Mouse (Mus musculus) left cerebral cortex, adult 2 months (tissue): ENCODE data around the gene Fam78b. TPM values are rescaled to one million over a fixed set of nuclear protein-coding genes. Genes with fewer than 3 reads are reported as not detected.

ENCODE experiments used
- DNase-seq, 2 experiments: peaks; one replicate each; pipeline ENCODE4 v3.0.0; 2021 to 2022; ENCODE audit warnings: low spot score in 2 of 2, mixed read lengths in 1 of 2; ENCODE audit errors: extremely low spot score in 1 of 2
- H3K27ac ChIP-seq: fragments of 200-600 bp; 2 replicates; pipeline ENCODE4 v1.8.1; 2022
- H3K4me3 ChIP-seq: fragments of 200-600 bp; 2 replicates; pipeline ENCODE4 v1.8.1; 2022
- CTCF ChIP-seq: fragments of 200-600 bp; IDR thresholded peaks from 2 replicates; pipeline ENCODE4 v1.8.1; 2022; ENCODE audit warnings: antibody characterized with exemption, mild to moderate bottlenecking, moderate library complexity
- intact Hi-C: fragments of 180-260 bp; cut with DNase I; formaldehyde crosslinking; loops from one replicate; pipeline ENCODE4 v1.15.1; 2025
- total RNA-seq, 2 experiments: library from RNA; stranded (reverse); gene quantifications; 2 replicates each; pipeline ENCODE4 v1.2.3; 2021

The Fam78b gene
- total RNA-seq, 2 experiments from 2014 or later, result 31.7 to 33.2 TPM

- H3K4me3 ChIP-seq, result no peak overlapping the region
- H3K27ac ChIP-seq, result no peak overlapping the region
- intact Hi-C loops, result loop anchor here (5.0 to 10.0 kb wide), 5 partner anchors 58 to 208 kb away; no protein-coding TSS in a partner anchor
- DNase-seq, result no peak
- TF ChIP-seq CTCF, result no peak
These were observed 3.4 kb downstream of the Fam78b start for GRCm38 (mm10) chr1:167004621-167005020.

- DNase-seq, result no peak
- intact Hi-C loops, result loop anchor here (10.0 kb wide), 1 partner anchor 177 kb away; no protein-coding TSS in a partner anchor
- Histone ChIP-seq H3K4me3 (no peak overlapping the region), H3K27ac (no peak overlapping the region)
- no peak for TF ChIP-seq CTCF
These were observed 6.1 kb downstream of the Fam78b start for GRCm38 (mm10) chr1:167007341-167007740.

DNA sequence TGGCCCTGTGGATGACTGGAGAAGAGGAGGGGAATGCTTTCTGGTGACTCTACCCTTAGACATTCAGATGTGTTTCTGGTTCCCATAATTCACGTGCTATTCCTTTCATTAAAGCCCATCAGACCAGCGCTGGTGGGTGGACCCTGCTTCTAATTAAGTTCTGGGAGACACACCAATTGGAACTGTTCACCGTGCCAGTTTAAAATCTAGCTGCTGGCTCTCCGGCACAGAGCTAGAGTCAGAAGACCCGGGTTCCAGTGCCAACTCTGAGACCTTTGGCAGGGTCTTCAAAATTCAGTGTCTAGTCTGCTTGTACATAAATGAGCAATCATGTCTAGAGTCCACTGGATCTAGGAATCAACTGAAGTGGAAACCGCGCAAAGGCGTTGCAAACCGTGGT is 9.0 kb downstream of the Fam78b start:
- no peak for TF ChIP-seq CTCF
- intact Hi-C loops, result no loop called here
- no peak for DNase-seq
- H3K27ac ChIP-seq, result no peak overlapping the region
- no peak overlapping the region for H3K4me3 ChIP-seq

DNA sequence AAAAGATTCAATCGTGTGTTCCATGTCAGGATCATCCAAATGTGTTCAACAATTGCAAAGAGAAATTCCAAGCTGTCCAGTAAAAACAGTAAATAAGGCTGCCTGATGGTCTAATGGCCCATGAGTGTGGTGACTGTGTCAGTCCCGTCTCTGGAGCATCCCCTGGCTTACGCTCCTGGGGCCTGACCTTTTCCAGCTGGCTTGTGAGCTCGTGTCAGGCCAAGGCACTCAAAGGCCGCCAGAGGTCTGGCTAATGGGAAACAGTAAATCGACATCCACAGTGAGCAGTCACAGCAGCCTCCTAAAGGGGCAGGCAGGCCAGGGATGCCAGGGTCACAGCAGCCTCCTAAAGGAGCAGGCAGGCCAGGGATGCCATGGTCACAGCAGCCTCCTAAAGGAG is 10.1 kb downstream of the Fam78b start:
- Histone ChIP-seq H3K4me3 (no peak overlapping the region), H3K27ac (no peak overlapping the region)
- TF ChIP-seq CTCF, result no peak
- no peak for DNase-seq
- intact Hi-C loops, result no loop called here

DNA sequence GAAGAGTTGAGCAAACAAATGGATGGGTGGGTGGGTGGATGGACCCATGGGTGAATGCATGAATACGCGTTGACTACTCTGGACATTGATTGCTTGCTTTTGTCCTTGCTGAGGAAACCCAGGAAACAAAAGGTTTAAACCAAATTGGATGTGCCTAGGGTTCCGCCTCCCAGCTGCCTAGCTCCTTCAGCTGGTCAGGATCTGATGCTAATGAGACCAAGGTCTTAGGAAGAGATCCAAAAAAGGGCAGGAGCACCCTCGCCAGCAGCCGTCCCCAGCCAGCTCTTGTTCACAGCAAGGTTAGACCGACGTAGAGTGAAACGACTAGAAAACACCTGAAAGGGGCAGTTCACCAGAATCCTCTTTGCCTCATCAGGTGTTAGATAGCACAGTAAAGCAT is 11.4 kb downstream of the Fam78b start:
- Histone ChIP-seq H3K27ac (no peak overlapping the region), H3K4me3 (no peak overlapping the region)
- DNase-seq, result no peak
- no peak for TF ChIP-seq CTCF
- intact Hi-C loops, result no loop called here

GRCm38 (mm10) chr1:167013234-167013864 is 12.1 kb downstream of the Fam78b start:
- intact Hi-C loops, result no loop called here
- Histone ChIP-seq H3K27ac (no peak overlapping the region), H3K4me3 (no peak overlapping the region)
- no peak for DNase-seq
- no peak for TF ChIP-seq CTCF

DNA sequence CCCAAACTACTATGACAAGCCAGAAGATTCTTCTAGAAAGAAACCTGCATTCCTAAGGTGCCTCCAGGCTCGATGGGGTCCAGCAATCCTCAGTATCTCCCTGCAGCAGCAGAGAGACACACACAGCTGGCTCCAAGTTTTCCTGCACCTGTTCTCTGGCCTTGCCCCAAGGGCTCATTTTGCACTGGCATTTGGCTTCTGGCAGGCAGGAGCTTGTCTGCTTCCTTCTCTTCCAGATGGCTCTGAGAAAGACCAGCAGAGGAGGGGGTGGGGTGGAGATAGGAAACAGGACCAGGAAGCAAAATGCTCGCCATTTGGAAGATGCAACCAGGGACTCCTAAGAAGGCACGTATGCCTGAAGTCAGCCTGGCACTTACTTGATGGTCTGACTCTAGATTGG is 15.1 kb downstream of the Fam78b start:
- no peak for DNase-seq
- intact Hi-C loops, result no loop called here
- Histone ChIP-seq H3K4me3 (no peak overlapping the region), H3K27ac (no peak overlapping the region)
- no peak for TF ChIP-seq CTCF

- DNase-seq, result no peak
- no peak for TF ChIP-seq CTCF
- Histone ChIP-seq H3K4me3 (no peak overlapping the region), H3K27ac (no peak overlapping the region)
- intact Hi-C loops, result no loop called here
These were observed 20.8 kb downstream of the Fam78b start for GRCm38 (mm10) chr1:167022001-167022424.

DNA sequence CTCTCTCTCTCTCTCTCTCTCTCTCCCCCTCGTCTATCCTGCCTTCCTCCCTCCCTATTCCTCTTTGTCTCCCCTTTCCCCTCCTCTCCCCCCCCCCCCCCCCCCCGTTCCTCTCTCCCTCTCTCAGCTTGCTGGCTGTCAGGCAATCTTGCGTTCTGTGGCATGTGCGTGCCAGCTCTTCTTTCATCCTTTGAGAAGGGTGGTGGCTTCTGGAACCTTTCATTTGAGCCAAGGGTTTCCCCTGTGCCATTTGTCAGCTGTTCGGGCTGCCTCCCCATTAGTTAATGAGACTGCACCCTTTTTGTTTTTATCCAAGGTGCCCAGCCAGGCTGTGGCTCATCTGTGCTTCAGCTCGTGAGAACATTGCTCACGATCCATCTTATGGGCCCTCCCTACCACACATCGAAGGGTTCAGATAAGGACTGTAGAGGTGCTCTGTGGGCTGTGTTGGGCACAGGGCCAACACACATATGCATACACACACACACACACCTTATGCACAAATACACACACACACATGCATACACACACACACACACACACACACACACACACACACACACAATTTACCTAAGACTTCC is 21.4 kb downstream of the Fam78b start:
- no peak for DNase-seq
- H3K4me3 ChIP-seq, result no peak overlapping the region
- intact Hi-C loops, result no loop called here
- TF ChIP-seq CTCF, result no peak
- H3K27ac ChIP-seq, result no peak overlapping the region

- intact Hi-C loops, result no loop called here
- no peak for DNase-seq
- Histone ChIP-seq H3K27ac (no peak overlapping the region), H3K4me3 (no peak overlapping the region)
- TF ChIP-seq CTCF, result no peak
These were observed 22.6 kb downstream of the Fam78b start for GRCm38 (mm10) chr1:167023794-167024193.

DNA sequence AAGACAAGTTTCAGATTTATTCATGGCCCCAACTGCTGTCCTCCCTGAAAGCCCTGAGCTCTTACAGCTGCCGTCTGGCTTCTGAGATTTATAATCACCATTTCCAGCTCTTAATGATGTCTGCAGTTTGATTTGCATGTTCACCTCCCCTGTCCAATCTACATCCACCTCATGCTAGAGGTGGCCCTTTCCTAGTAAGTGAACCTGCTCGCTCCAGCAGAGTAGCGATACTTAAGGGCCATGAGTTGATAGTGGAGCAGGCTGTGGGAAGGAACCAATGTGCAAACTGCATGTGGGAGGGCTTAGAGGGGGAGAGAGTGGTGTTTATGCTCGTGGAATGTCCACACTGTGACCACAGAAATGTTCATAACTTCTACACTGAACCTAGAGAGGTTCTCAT is 23.7 kb downstream of the Fam78b start:
- intact Hi-C loops, result no loop called here
- no peak for DNase-seq
- H3K27ac ChIP-seq, result no peak overlapping the region
- TF ChIP-seq CTCF, result no peak
- no peak overlapping the region for H3K4me3 ChIP-seq

GRCm38 (mm10) chr1:167032046-167032648 is 30.9 kb downstream of the Fam78b start:
- intact Hi-C loops, result no loop called here
- no peak overlapping the region for H3K27ac ChIP-seq
- TF ChIP-seq CTCF, result no peak

More at GRCm38 (mm10) chr1:167032046-167032648, 30.9 kb downstream of the Fam78b start:
- H3K4me3 ChIP-seq, result no peak overlapping the region
- no peak for DNase-seq
